Mouse (Mus musculus) testis, adult 2 months (tissue): ENCODE data around the gene Sox5. TPM values are rescaled to one million over a fixed set of nuclear protein-coding genes. Genes with fewer than 3 reads are reported as not detected.

Experiments used
- H3K27ac ChIP-seq: fragments of 200-500 bp; 2 replicates; pipeline ENCODE4 v1.5.1; 2012; ENCODE audit warnings: low read depth, low read length; ENCODE audit not compliant: control insufficient read depth, insufficient read depth
- H3K27me3 ChIP-seq: fragments of 200-500 bp; 2 replicates; pipeline ENCODE4 v1.6.1; 2012; ENCODE audit warnings: mild to moderate bottlenecking, low read length, moderate library complexity; ENCODE audit not compliant: control insufficient read depth, insufficient read depth
- H3K36me3 ChIP-seq: fragments of 200-500 bp; 2 replicates; pipeline ENCODE4 v1.6.1; 2012; ENCODE audit warnings: mild to moderate bottlenecking, low read length; ENCODE audit not compliant: control insufficient read depth, insufficient read depth
- H3K4me1 ChIP-seq: fragments of 200-500 bp; 2 replicates; pipeline ENCODE4 v1.6.1; 2012; ENCODE audit warnings: low read length; ENCODE audit not compliant: control insufficient read depth, insufficient read depth
- H3K4me3 ChIP-seq: fragments of 200-500 bp; 2 replicates; pipeline ENCODE4 v1.5.1; 2012; ENCODE audit warnings: low read depth, mild to moderate bottlenecking, low read length, moderate library complexity, mixed read lengths; ENCODE audit not compliant: control insufficient read depth
- CTCF ChIP-seq: fragments of 200-500 bp; IDR thresholded peaks from 2 replicates; pipeline ENCODE4 v1.5.1; 2012; ENCODE audit warnings: low read depth, mild to moderate bottlenecking, inconsistent platforms, low read length, moderate library complexity; ENCODE audit not compliant: control insufficient read depth, insufficient read depth, insufficient replicate concordance
- POLR2A ChIP-seq: fragments of 200-500 bp; IDR thresholded peaks from 2 replicates; pipeline ENCODE4 v1.6.1; 2012; ENCODE audit warnings: low read depth, mild to moderate bottlenecking, inconsistent platforms, low read length, moderate library complexity; ENCODE audit not compliant: control insufficient read depth
- polyA plus RNA-seq: library from polyadenylated mRNA; depleted of rRNA; stranded (reverse); fragments of >200 nt; gene quantifications from 2 replicates; pipeline ENCODE4 v1.2.3, GENCODE M21; 2012

Sox5 gene
- polyA plus RNA-seq, 1 experiment, result 148 TPM

GRCm38 (mm10) chr6:144769060-144769459 lies 12.7 kb downstream of the Sox5 start:
- Histone ChIP-seq H3K4me1 (no peaks in the 10 kb centered on the region), H3K36me3 (no peaks in the 10 kb centered on the region), H3K27ac (no peak overlapping the region), H3K4me3 (no peak overlapping the region), H3K27me3 (no peaks in the 10 kb centered on the region)
- no peak for TF ChIP-seq CTCF
- no peak for TF ChIP-seq POLR2A

- Histone ChIP-seq H3K27ac (no peak overlapping the region), H3K4me1 (no peaks in the 10 kb centered on the region), H3K36me3 (no peaks in the 10 kb centered on the region), H3K27me3 (no peaks in the 10 kb centered on the region), H3K4me3 (no peak overlapping the region)
- no peak for TF ChIP-seq POLR2A
- no peak for TF ChIP-seq CTCF
Observed at GRCm38 (mm10) chr6:144761902-144762301, 19.9 kb downstream of the Sox5 start.

GRCm38 (mm10) chr6:144759193-144759592 lies 22.6 kb downstream of the Sox5 start:
- TF ChIP-seq CTCF (no peak), POLR2A (no peak)

GRCm38 (mm10) chr6:144757414-144757813 lies 24.4 kb downstream of the Sox5 start:
- no peaks in the 10 kb centered on the region for H3K4me1 ChIP-seq
- H3K4me3 ChIP-seq, result no peak overlapping the region
- no peak overlapping the region for H3K27ac ChIP-seq
- no peaks in the 10 kb centered on the region for H3K36me3 ChIP-seq
- no peaks in the 10 kb centered on the region for H3K27me3 ChIP-seq
- TF ChIP-seq CTCF (no peak), POLR2A (no peak)

More at GRCm38 (mm10) chr6:144759193-144759592, 22.6 kb downstream of the Sox5 start:
- H3K27me3 ChIP-seq, result no peaks in the 10 kb centered on the region
- H3K27ac ChIP-seq, result no peak overlapping the region
- no peaks in the 10 kb centered on the region for H3K4me1 ChIP-seq
- H3K36me3 ChIP-seq, result no peaks in the 10 kb centered on the region
- H3K4me3 ChIP-seq, result no peak overlapping the region

DNA sequence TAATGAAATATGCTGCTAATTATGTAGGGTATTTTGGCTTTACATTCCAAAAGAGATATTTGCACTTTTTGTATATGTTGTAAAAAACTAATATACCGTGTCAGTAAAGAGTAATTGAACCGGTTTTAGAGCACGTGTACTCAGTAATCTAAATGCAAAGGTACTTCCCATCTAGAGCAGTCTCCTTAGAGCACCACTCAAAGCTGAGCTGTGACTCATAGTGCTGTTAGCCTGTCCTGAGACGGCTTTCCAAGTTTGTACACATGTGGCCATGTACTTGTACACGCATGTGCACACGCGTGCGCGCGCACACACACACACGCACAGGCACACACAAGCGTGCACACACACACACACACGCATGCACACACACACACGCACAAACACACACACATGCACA lies 25.3 kb downstream of the Sox5 start:
- Histone ChIP-seq H3K4me1 (no peaks in the 10 kb centered on the region), H3K36me3 (no peaks in the 10 kb centered on the region), H3K27me3 (no peaks in the 10 kb centered on the region), H3K27ac (no peak overlapping the region), H3K4me3 (no peak overlapping the region)
- TF ChIP-seq POLR2A (no peak), CTCF (no peak)

GRCm38 (mm10) chr6:144755304-144755703 lies 26.5 kb downstream of the Sox5 start:
- no peaks in the 10 kb centered on the region for H3K36me3 ChIP-seq
- peaks cover 3% of the 10 kb centered on the region; the same call in 1 of the 2 replicates for H3K4me1 ChIP-seq
- H3K27me3 ChIP-seq, result no peaks in the 10 kb centered on the region
- H3K4me3 ChIP-seq, result no peak overlapping the region
- H3K27ac ChIP-seq, result no peak overlapping the region
- TF ChIP-seq POLR2A, result no peak
- no peak for TF ChIP-seq CTCF

GRCm38 (mm10) chr6:144754366-144754765 lies 27.4 kb downstream of the Sox5 start:
- Histone ChIP-seq H3K4me1 (peaks cover 5% of the 10 kb centered on the region; the same call in 1 of the 2 replicates), H3K27ac (no peak overlapping the region), H3K4me3 (no peak overlapping the region), H3K27me3 (no peaks in the 10 kb centered on the region), H3K36me3 (no peaks in the 10 kb centered on the region)
- TF ChIP-seq CTCF (no peak), POLR2A (no peak)

GRCm38 (mm10) chr6:144753963-144754296 lies 27.8 kb downstream of the Sox5 start:
- Histone ChIP-seq H3K36me3 (no peaks in the 10 kb centered on the region), H3K4me1 (peaks cover 5% of the 10 kb centered on the region; the same call in 1 of the 2 replicates), H3K27ac (no peak overlapping the region), H3K4me3 (no peak overlapping the region), H3K27me3 (no peaks in the 10 kb centered on the region)
- TF ChIP-seq POLR2A, result no peak
- TF ChIP-seq CTCF, result no peak
